Mouse (Mus musculus): Measurements from ENCODE around the gene Foxn1. TPM values are rescaled to one million over a fixed set of nuclear protein-coding genes. Genes with fewer than 3 reads are reported as not detected.
A peak's percentile ranks its signal among the peaks of the same experiment; 100 is the strongest.

Foxn1 gene
- polyA plus RNA-seq, 1 experiment from 2014 or later, result not detected

- DNase-seq (ENCODE audit: low spot score), result no peak
- H3K4me2 ChIP-seq (replicated peaks; ENCODE audit: low read depth, low read length), result no peak overlapping the region
- no peak overlapping the region for H3K27ac ChIP-seq (ENCODE audit: low read length)
- no peak overlapping the region for H3K9ac ChIP-seq (replicated peaks; ENCODE audit: low read depth)
- no peaks in the 10 kb centered on the region for H3K36me3 ChIP-seq (ENCODE audit: insufficient read depth, low read length)
- TF ChIP-seq CTCF (IDR thresholded peaks at IDR 0.05), result no peak
- TF ChIP-seq EP300 (IDR thresholded peaks at IDR 0.05), result no peak
- no peak for ATAC-seq
- 85% methylated on average over 10 of the region's 10 CpGs for WGBS
- H3K4me1 ChIP-seq (ENCODE audit: insufficient read depth, low read depth, low read length), result no peaks in the 10 kb centered on the region
- no peaks in the 10 kb centered on the region for H3K27me3 ChIP-seq (replicated peaks; ENCODE audit: insufficient read depth, low read length)
- H3K9me3 ChIP-seq (ENCODE audit: low read length), result no peaks in the 10 kb centered on the region
- no peak overlapping the region for H3K4me3 ChIP-seq (ENCODE audit: low read depth, low read length)
Measured at GRCm38 (mm10) chr11:78385776-78386175, 582 bp downstream of the Foxn1 start.

GRCm38 (mm10) chr11:78382701-78383100 is 3.7 kb downstream of the Foxn1 start:
- Histone ChIP-seq H3K36me3 (ENCODE audit: insufficient read depth, low read length) (no peaks in the 10 kb centered on the region), H3K27me3 (replicated peaks; ENCODE audit: insufficient read depth, low read length) (no peaks in the 10 kb centered on the region), H3K27ac (ENCODE audit: low read length) (no peak overlapping the region), H3K9ac (replicated peaks; ENCODE audit: low read depth) (no peak overlapping the region), H3K9me3 (ENCODE audit: low read length) (no peaks in the 10 kb centered on the region), H3K4me1 (ENCODE audit: insufficient read depth, low read depth, low read length) (no peaks in the 10 kb centered on the region), H3K4me3 (ENCODE audit: low read depth, low read length) (no peak overlapping the region), H3K4me2 (replicated peaks; ENCODE audit: low read depth, low read length) (no peak overlapping the region)
- DNase-seq (ENCODE audit: low spot score) (no peak), ATAC-seq (no peak)
- WGBS, result 31% methylated on average over 5 of the region's 5 CpGs
- no peak for TF ChIP-seq EP300 (IDR thresholded peaks at IDR 0.05)
- TF ChIP-seq CTCF (IDR thresholded peaks at IDR 0.05), result no peak

GRCm38 (mm10) chr11:78382286-78382685 is 4.1 kb downstream of the Foxn1 start:
- WGBS, result 81% methylated on average over 7 of the region's 7 CpGs
- DNase-seq (ENCODE audit: low spot score) (no peak), ATAC-seq (no peak)
- TF ChIP-seq EP300 (IDR thresholded peaks at IDR 0.05) (no peak), CTCF (IDR thresholded peaks at IDR 0.05) (no peak)
- Histone ChIP-seq H3K4me3 (ENCODE audit: low read depth, low read length) (no peak overlapping the region), H3K9ac (replicated peaks; ENCODE audit: low read depth) (no peak overlapping the region), H3K36me3 (ENCODE audit: insufficient read depth, low read length) (no peaks in the 10 kb centered on the region), H3K4me1 (ENCODE audit: insufficient read depth, low read depth, low read length) (no peaks in the 10 kb centered on the region), H3K27ac (ENCODE audit: low read length) (no peak overlapping the region), H3K9me3 (ENCODE audit: low read length) (no peaks in the 10 kb centered on the region), H3K4me2 (replicated peaks; ENCODE audit: low read depth, low read length) (no peak overlapping the region), H3K27me3 (replicated peaks; ENCODE audit: insufficient read depth, low read length) (no peaks in the 10 kb centered on the region)

GRCm38 (mm10) chr11:78380996-78381395 is 5.4 kb downstream of the Foxn1 start:
- 67% methylated on average over 3 of the region's 3 CpGs for WGBS
- Histone ChIP-seq H3K36me3 (ENCODE audit: insufficient read depth, low read length) (no peaks in the 10 kb centered on the region), H3K4me3 (ENCODE audit: low read depth, low read length) (no peak overlapping the region), H3K9ac (replicated peaks; ENCODE audit: low read depth) (no peak overlapping the region), H3K27me3 (replicated peaks; ENCODE audit: insufficient read depth, low read length) (no peaks in the 10 kb centered on the region), H3K9me3 (ENCODE audit: low read length) (no peaks in the 10 kb centered on the region), H3K4me2 (replicated peaks; ENCODE audit: low read depth, low read length) (no peak overlapping the region), H3K27ac (ENCODE audit: low read length) (no peak overlapping the region), H3K4me1 (ENCODE audit: insufficient read depth, low read depth, low read length) (no peaks in the 10 kb centered on the region)
- TF ChIP-seq EP300 (IDR thresholded peaks at IDR 0.05) (no peak), CTCF (IDR thresholded peaks at IDR 0.05) (no peak)
- ATAC-seq, result no peak
- no peak for DNase-seq (ENCODE audit: low spot score)

- TF ChIP-seq EP300 (IDR thresholded peaks at IDR 0.05) (no peak), CTCF (IDR thresholded peaks at IDR 0.05) (no peak)
- no peak for ATAC-seq
- 65% methylated on average over 4 of the region's 4 CpGs for WGBS
- Histone ChIP-seq H3K4me3 (ENCODE audit: low read depth, low read length) (no peak overlapping the region), H3K4me2 (replicated peaks; ENCODE audit: low read depth, low read length) (no peak overlapping the region), H3K27me3 (replicated peaks; ENCODE audit: insufficient read depth, low read length) (no peaks in the 10 kb centered on the region), H3K9me3 (ENCODE audit: low read length) (no peaks in the 10 kb centered on the region), H3K4me1 (ENCODE audit: insufficient read depth, low read depth, low read length) (no peaks in the 10 kb centered on the region), H3K9ac (replicated peaks; ENCODE audit: low read depth) (no peak overlapping the region), H3K36me3 (ENCODE audit: insufficient read depth, low read length) (no peaks in the 10 kb centered on the region), H3K27ac (ENCODE audit: low read length) (no peak overlapping the region)
- DNase-seq (ENCODE audit: low spot score), result no peak
Measured at GRCm38 (mm10) chr11:78380351-78380750, 6.0 kb downstream of the Foxn1 start.

- no peaks in the 10 kb centered on the region for H3K9me3 ChIP-seq (ENCODE audit: low read length)
- ATAC-seq (peak; percentile 74), DNase-seq (ENCODE audit: low spot score) (peak; percentile 47)
- TF ChIP-seq EP300 (IDR thresholded peaks at IDR 0.05), result no peak
- no peak for TF ChIP-seq CTCF (IDR thresholded peaks at IDR 0.05)
- H3K4me2 ChIP-seq (replicated peaks; ENCODE audit: low read depth, low read length), result no peak overlapping the region
- H3K27ac ChIP-seq (ENCODE audit: low read length), result no peak overlapping the region
- H3K4me3 ChIP-seq (ENCODE audit: low read depth, low read length), result no peak overlapping the region
- 35% methylated on average over 10 of the region's 12 CpGs for WGBS
- H3K27me3 ChIP-seq (replicated peaks; ENCODE audit: insufficient read depth, low read length), result no peaks in the 10 kb centered on the region
- H3K36me3 ChIP-seq (ENCODE audit: insufficient read depth, low read length), result no peaks in the 10 kb centered on the region
- H3K4me1 ChIP-seq (ENCODE audit: insufficient read depth, low read depth, low read length), result no peaks in the 10 kb centered on the region
- no peak overlapping the region for H3K9ac ChIP-seq (replicated peaks; ENCODE audit: low read depth)
Measured at GRCm38 (mm10) chr11:78377549-78378159, 8.7 kb downstream of the Foxn1 start.

GRCm38 (mm10) chr11:78374147-78374546 is 12.2 kb downstream of the Foxn1 start:
- no peak for ATAC-seq
- WGBS, result 75% methylated on average over 8 of the region's 8 CpGs

More at GRCm38 (mm10) chr11:78374147-78374546, 12.2 kb downstream of the Foxn1 start:
- TF ChIP-seq EP300 (IDR thresholded peaks at IDR 0.05) (no peak), CTCF (IDR thresholded peaks at IDR 0.05) (no peak)
- no peaks in the 10 kb centered on the region for H3K4me1 ChIP-seq (ENCODE audit: insufficient read depth, low read depth, low read length)
- no peak overlapping the region for H3K4me3 ChIP-seq (ENCODE audit: low read depth, low read length)
- no peak overlapping the region for H3K9ac ChIP-seq (replicated peaks; ENCODE audit: low read depth)
- no peak overlapping the region for H3K4me2 ChIP-seq (replicated peaks; ENCODE audit: low read depth, low read length)
- no peaks in the 10 kb centered on the region for H3K36me3 ChIP-seq (ENCODE audit: insufficient read depth, low read length)
- no peaks in the 10 kb centered on the region for H3K27me3 ChIP-seq (replicated peaks; ENCODE audit: insufficient read depth, low read length)
- H3K27ac ChIP-seq (ENCODE audit: low read length), result no peak overlapping the region
- no peaks in the 10 kb centered on the region for H3K9me3 ChIP-seq (ENCODE audit: low read length)
- DNase-seq (ENCODE audit: low spot score), result no peak

Measured in lung, postnatal 0 days (tissue).